Mouse (Mus musculus): Measurements from ENCODE around the gene Cuta. TPM values are rescaled to one million over a fixed set of nuclear protein-coding genes. Genes with fewer than 3 reads are reported as not detected.
"Not testable (repeated sequence)": the region's sequence is repeated elsewhere in the genome, so short reads cannot be mapped to it uniquely, and the experiment has no call there.

Gene Cuta
- polyA plus RNA-seq, 1 experiment from 2014 or later: 152 TPM

DNA sequence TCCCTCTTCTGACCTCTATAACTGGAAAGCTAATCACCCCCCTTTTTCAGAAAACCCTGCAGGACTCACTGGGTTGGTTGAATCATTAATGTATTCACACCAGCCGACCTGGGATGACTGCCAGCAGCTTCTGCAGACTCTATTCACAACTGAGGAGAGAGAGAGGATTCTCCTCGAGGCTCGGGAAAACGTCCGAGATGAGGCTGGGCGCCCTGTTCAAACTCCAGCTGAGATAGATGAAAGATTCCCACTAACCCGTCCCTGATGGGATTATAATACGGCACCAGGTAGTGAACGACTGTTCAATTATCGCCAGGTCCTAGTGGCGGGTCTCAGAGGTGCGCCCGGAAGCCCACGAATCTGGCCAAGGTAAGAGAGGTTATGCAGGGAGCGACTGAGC is 31.9 kb downstream of the Cuta start:
- H3K4me3 ChIP-seq; ATAC-seq (ENCODE audit: extremely low read depth, insufficient number of reproducible peaks, low FRiP score, low TSS enrichment); H3K27me3 ChIP-seq (replicated peaks); H3K4me1 ChIP-seq; H3K9ac ChIP-seq; H3K4me2 ChIP-seq; H3K9me3 ChIP-seq; H3K36me3 ChIP-seq; H3K27ac ChIP-seq (replicated peaks): not testable (repeated sequence)
- WGBS: 87% methylated on average over 15 of the region's 15 CpGs

DNA sequence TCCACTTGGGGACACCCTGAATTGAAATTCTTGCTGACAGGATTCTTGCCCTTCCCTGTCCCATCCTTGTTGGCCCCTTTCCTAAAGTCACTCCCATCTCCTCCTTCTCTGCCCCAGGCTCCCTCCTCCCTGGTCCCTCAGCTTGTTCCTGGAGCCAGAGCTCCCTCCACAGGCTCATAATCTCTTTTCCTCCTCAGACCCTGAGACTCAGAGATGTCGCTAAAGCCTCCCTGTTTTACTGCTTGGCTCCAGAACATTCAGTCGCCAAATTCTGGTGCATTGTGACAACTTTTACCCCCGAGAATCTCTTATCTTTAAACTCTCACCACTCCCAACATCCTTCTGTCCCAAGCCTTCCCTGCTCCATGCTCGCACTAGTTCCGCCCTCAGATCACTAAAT is 35.0 kb downstream of the Cuta start:
- Histone ChIP-seq H3K9ac (no peak overlapping the region), H3K4me2 (no peak overlapping the region), H3K4me3 (no peak overlapping the region), H3K27me3 (replicated peaks) (no peaks in the 10 kb centered on the region), H3K9me3 (peaks cover 9% of the 10 kb centered on the region; the same call in 1 of the 2 replicates), H3K27ac (replicated peaks) (no peak overlapping the region), H3K36me3 (no peaks in the 10 kb centered on the region), H3K4me1 (no peaks in the 10 kb centered on the region)
- WGBS: 44% methylated on average over 5 of the region's 5 CpGs
- ATAC-seq (ENCODE audit: extremely low read depth, insufficient number of reproducible peaks, low FRiP score, low TSS enrichment): no peak

DNA sequence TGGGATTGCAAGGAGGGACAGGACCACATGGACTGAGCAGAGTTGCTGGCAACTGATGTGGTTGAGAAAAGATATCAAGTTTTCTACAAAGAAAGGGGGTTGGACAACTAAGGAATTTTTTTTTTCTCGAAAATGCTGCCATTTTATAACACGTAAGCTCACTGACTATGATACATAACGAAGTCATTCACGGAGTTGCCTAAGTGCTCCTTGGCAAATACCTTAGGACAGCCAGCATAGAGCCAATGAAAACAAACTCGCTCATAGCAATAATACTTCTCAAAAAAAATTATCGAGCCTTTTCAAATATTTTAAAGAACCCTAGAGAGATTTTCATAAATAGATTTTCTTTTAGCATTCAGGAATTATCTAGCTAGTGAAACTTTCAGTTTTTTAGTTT is 38.5 kb downstream of the Cuta start:
- no peak overlapping the region for H3K27ac ChIP-seq (replicated peaks)
- H3K9ac ChIP-seq: no peak overlapping the region
- H3K9me3 ChIP-seq: no peaks in the 10 kb centered on the region
- no peak for ATAC-seq (ENCODE audit: extremely low read depth, insufficient number of reproducible peaks, low FRiP score, low TSS enrichment)
- H3K27me3 ChIP-seq (replicated peaks): no peaks in the 10 kb centered on the region
- WGBS: 73% methylated on average over 6 of the region's 6 CpGs
- peaks cover 11% of the 10 kb centered on the region for H3K4me1 ChIP-seq
- H3K36me3 ChIP-seq: no peaks in the 10 kb centered on the region
- H3K4me2 ChIP-seq: no peak overlapping the region
- H3K4me3 ChIP-seq: no peak overlapping the region

DNA sequence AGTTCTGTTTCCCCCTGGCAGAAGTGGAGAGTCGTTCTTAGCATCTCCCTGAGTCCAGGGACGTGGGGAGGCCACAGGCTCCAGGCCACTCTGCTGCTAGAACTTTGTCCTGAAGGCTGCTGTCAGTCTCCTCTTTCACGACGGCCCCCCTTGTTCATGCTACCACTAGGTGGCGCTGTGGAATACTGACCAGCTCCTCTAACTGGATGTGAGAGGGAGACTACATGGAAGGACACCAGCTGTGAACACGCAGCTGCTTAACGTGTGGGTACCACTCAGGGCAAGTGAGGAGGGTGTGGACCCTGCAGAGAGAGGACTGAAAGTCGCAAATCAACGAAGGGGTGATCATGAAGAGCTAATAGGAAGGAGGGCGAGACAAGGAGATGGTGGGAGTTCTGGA is 43.8 kb downstream of the Cuta start:
- no peak overlapping the region for H3K4me2 ChIP-seq
- H3K4me1 ChIP-seq: peaks cover 50% of the 10 kb centered on the region
- no peaks in the 10 kb centered on the region for H3K27me3 ChIP-seq (replicated peaks)
- H3K27ac ChIP-seq (replicated peaks): no peak overlapping the region
- H3K4me3 ChIP-seq: no peak overlapping the region
- no peaks in the 10 kb centered on the region; the same call in 1 of the 2 replicates for H3K9me3 ChIP-seq
- no peak overlapping the region for H3K9ac ChIP-seq
- ATAC-seq (ENCODE audit: extremely low read depth, insufficient number of reproducible peaks, low FRiP score, low TSS enrichment): no peak
- H3K36me3 ChIP-seq: no peaks in the 10 kb centered on the region
- 17% methylated on average over 10 of the region's 10 CpGs for WGBS

DNA sequence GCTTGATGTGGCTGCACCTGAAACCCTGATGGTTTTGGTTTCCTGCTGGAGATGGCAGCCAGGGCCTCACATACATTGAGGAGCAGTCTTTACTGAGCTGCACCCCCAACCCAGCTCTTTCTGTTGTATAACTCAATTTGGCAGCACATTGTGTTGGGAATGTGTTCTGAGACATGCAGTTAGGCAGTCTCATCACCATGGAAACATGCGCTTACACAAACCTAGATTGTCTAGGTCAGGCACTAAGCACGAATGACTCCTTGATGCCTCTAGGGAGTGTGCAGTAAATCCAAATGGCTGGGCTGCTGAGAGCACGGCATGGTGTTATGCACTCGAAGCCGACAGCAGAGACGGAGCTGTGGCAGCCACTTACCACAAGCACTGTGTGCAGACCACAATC is 45.0 kb downstream of the Cuta start:
- no peaks in the 10 kb centered on the region; the same call in 1 of the 2 replicates for H3K9me3 ChIP-seq
- WGBS: 70% methylated on average over 6 of the region's 6 CpGs
- no peaks in the 10 kb centered on the region for H3K36me3 ChIP-seq
- H3K4me3 ChIP-seq: no peak overlapping the region
- H3K9ac ChIP-seq: no peak overlapping the region
- no peak overlapping the region for H3K4me2 ChIP-seq
- no peak for ATAC-seq (ENCODE audit: extremely low read depth, insufficient number of reproducible peaks, low FRiP score, low TSS enrichment)
- H3K4me1 ChIP-seq: peaks cover 55% of the 10 kb centered on the region
- H3K27me3 ChIP-seq (replicated peaks): no peaks in the 10 kb centered on the region
- peak overlapping the region; percentile 96 for H3K27ac ChIP-seq (replicated peaks)

DNA sequence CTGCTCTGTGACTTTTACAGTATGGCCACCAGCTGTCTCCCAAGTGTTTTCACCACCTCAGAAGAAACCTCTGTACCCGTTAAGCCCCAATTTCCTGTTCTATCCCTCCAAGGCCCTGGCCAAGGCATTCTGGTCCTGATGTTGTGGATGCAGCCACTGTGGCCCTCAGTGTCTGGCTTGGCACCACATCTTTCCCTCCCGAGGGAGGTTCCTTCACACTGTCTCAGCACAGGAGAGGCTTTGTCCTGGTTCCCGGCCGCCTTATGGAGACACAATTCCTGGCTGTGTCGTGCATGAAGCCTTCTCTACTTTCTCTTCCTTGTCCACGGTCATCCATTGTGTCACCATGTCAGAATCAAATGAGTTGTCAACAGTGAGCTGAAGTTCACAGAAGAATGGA is 45.9 kb downstream of the Cuta start:
- ATAC-seq (ENCODE audit: extremely low read depth, insufficient number of reproducible peaks, low FRiP score, low TSS enrichment): no peak
- peaks cover 58% of the 10 kb centered on the region for H3K4me1 ChIP-seq
- 0 out of 2 replicates have a peak overlapping the region, but pooled peaks have one; percentile 35 for H3K4me3 ChIP-seq
- no peaks in the 10 kb centered on the region for H3K36me3 ChIP-seq
- peak overlapping the region; percentile 47 for H3K9ac ChIP-seq
- H3K27me3 ChIP-seq (replicated peaks): no peaks in the 10 kb centered on the region
- peak overlapping the region; percentile 96 for H3K27ac ChIP-seq (replicated peaks)
- peak overlapping the region; percentile 61 for H3K4me2 ChIP-seq
- 31% methylated on average over 6 of the region's 6 CpGs for WGBS
- no peaks in the 10 kb centered on the region; the same call in 1 of the 2 replicates for H3K9me3 ChIP-seq

DNA sequence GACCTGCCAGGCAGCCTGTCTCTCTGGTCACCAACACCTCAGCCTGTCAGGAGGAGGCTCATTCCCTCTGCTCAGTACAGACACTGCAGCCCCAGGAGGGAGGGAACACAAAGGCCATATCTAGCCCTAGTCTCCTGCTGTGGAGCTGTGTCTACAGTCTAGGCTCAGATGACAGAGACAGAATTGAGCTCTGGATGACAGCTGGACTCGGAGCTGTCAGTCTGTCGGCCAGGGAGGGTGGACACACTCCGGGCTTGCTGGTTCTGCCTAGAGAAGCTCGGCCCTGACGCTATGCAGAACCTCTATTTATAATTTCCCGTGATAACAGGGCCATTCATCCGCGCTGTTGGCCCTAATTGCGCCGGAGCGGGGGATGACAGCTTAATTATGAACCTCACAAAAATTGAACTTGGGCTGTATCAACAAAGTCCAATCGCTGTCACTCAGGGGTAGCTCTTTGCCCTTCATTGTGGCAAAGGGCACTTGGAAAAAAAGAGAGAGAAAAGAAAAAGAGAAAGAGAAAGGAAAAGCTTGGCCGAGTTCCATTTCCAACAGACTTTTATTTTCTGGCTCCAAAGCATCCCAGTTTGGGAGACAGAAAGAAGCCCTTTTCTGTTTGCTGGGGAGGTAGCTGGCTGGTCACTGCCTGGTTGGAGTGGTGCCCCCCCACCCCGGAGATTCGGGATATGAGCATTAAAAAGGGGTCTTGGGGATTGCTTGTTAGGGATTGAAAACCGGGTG is 46.6 kb downstream of the Cuta start:
- Histone ChIP-seq H3K27me3 (replicated peaks) (no peaks in the 10 kb centered on the region), H3K27ac (replicated peaks) (peak overlapping the region; percentile 96), H3K4me3 (peak overlapping the region; percentile 35), H3K9me3 (no peaks in the 10 kb centered on the region; the same call in 1 of the 2 replicates), H3K36me3 (no peaks in the 10 kb centered on the region), H3K4me2 (peak overlapping the region; percentile 61), H3K9ac (peak overlapping the region; percentile 47), H3K4me1 (peaks cover 64% of the 10 kb centered on the region)
- ATAC-seq (ENCODE audit: extremely low read depth, insufficient number of reproducible peaks, low FRiP score, low TSS enrichment): peak; percentile 84
- 18% methylated on average over 16 of the region's 16 CpGs for WGBS

DNA sequence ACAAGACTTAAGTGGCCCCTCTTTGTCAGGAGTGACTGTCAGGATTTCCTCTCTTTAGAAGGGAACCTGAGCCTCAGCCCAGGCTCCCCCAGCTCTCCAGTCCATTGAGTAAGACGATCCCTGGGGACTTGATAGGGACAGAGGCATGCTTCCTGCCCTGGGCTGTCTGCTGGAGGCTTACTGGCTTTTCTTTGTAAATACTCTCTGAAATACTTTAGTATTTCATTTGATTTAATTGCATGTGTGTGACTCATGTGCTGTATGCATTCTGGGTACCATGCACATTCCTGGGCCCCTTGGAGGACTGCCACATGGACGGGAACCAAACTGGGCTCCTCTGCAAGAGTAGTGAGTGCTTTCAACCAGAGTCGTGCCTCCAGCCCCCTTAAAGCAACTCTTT is 51.4 kb downstream of the Cuta start:
- peaks cover 76% of the 10 kb centered on the region for H3K4me1 ChIP-seq
- H3K4me2 ChIP-seq: no peak overlapping the region
- H3K27ac ChIP-seq (replicated peaks): peak overlapping the region; percentile 75
- no peak overlapping the region for H3K4me3 ChIP-seq
- peak overlapping the region; percentile 59; the same call in 1 of the 2 replicates for H3K9ac ChIP-seq
- H3K9me3 ChIP-seq: no peaks in the 10 kb centered on the region
- H3K36me3 ChIP-seq: no peaks in the 10 kb centered on the region
- 9% methylated on average over 3 of the region's 3 CpGs for WGBS
- ATAC-seq (ENCODE audit: extremely low read depth, insufficient number of reproducible peaks, low FRiP score, low TSS enrichment): no peak
- H3K27me3 ChIP-seq (replicated peaks): no peaks in the 10 kb centered on the region

DNA sequence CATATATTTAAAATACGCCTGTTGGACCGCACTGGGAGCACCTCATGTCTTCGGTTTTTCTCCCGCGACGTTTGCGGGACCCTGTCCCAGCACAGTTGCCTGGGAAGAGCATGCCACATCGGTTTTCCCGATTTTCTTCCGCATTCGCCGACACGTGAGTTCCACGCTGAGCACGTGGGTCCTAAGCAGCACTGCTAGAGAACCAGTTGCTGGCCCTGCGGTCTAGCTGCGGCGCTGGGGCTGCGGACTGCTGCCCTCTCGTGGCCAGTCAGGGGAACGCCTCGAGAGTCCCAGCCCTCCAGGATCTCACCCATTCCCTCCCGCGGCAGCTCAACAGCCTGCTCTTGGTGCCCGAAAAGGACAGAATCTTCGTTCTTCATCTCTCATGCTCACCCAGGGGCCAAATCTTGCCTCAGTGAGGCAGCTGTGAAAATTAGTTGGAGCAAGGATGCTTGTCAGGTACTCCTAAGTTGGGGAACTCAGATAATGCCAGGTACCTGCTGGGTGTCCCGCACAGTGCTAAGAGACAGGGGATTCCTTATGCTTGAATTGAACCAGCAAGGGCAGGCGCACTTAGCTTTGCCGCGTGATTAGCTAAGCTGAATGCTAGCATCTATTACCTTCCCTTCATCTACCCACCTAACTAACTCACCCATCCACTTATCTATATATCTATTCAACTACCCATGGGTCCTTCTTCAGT is 53.2 kb downstream of the Cuta start:
- Histone ChIP-seq H3K27me3 (replicated peaks) (no peaks in the 10 kb centered on the region), H3K27ac (replicated peaks) (peak overlapping the region; percentile 93), H3K9ac (peak overlapping the region; percentile 74), H3K9me3 (no peaks in the 10 kb centered on the region), H3K4me2 (peak overlapping the region; percentile 74), H3K4me3 (peak overlapping the region; percentile 55), H3K4me1 (peaks cover 65% of the 10 kb centered on the region), H3K36me3 (peaks cover under 1% of the 10 kb centered on the region; the same call in 1 of the 2 replicates)
- WGBS: 7% methylated on average over 30 of the region's 30 CpGs
- ATAC-seq (ENCODE audit: extremely low read depth, insufficient number of reproducible peaks, low FRiP score, low TSS enrichment): peak; percentile 64

DNA sequence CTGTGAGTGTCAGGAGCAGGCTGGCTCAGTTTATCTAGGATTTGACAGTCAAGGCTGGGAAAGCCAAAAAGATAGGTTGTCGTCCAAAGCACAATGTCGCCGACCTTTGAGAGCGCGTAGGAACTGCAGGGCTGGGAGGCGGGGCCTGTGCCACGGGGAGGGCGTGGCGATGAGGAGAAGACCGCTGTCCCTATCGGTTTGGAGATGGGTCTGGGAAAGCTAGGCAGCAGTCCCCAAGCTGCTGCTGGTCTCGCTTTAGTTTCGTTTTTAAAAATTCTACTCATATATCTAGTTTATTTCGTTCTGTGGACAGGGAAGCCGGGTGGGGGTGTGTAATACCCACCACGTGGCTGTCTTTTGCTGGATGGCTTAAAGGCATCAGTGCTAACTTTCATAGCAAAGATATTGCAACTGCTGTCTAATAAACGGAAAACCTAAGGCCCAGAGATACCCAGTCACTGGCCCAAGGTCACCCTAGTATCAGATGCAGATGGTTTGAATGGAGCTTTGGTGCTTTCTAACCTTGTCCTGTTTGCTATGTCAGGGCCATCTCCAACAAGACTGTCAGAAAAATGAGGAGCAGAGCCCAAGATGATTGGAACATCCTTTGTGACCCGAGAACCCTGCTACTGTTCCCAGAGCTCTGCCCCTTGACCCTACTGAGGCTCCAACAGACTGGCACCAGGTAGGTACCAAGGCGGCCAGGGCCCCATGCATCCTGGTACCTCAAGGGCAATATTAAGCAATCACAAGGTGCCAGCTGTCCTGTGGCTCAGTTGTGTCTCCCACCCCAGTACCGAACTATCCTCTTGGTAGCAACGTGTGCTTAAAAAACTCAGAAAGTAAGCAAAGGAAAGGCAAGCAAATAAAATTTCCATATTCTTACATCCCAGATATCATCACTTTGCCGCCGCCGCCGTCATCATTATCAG is 54.1 kb downstream of the Cuta start:
- Histone ChIP-seq H3K4me1 (peaks cover 60% of the 10 kb centered on the region), H3K4me2 (peak overlapping the region; percentile 74), H3K9ac (peak overlapping the region; percentile 74), H3K9me3 (0 out of 2 replicates have a peak, but pooled peaks cover 6% of the 10 kb centered on the region), H3K36me3 (peaks cover 8% of the 10 kb centered on the region), H3K4me3 (peak overlapping the region; percentile 55), H3K27me3 (replicated peaks) (no peaks in the 10 kb centered on the region), H3K27ac (replicated peaks) (peak overlapping the region; percentile 93)
- 15% methylated on average over 25 of the region's 25 CpGs for WGBS
- peak; percentile 59; the same call in 1 of the 2 replicates for ATAC-seq (ENCODE audit: extremely low read depth, insufficient number of reproducible peaks, low FRiP score, low TSS enrichment)

Data from heart, embryonic 13.5 days (tissue).